7 mouse cellular contexts compared by ENCODE assay signal in genomic region chr14:84444276-84444662, GRCm38 (mm10). TPM values are rescaled to one million over a fixed set of nuclear protein-coding genes. Genes with fewer than 3 reads are reported as not detected.
A peak's percentile ranks its signal among the peaks of the same experiment; 100 is the strongest.
DNase-seq lines count a peak whose midpoint lies in the region; ATAC-seq and TF ChIP-seq lines count a peak whose summit lies in the region.

No protein-coding gene starts in this region.

- H3K4me1 ChIP-seq in ES-Bruce4 (ENCODE audit: control insufficient read depth, insufficient read depth, low read length) = no peaks in the 10 kb centered on the region
- peaks cover 23% of the 10 kb centered on the region for H3K4me1 ChIP-seq in forebrain, embryonic 13.5 days
- H3K4me1 ChIP-seq in thymus, adult 2 months (replicated peaks; ENCODE audit: control insufficient read depth, insufficient read depth, low read length) = peaks cover 9% of the 10 kb centered on the region

- DNase-seq in Muller cell, postnatal 12 days (ENCODE audit: inconsistent ontology term) = peak; percentile 61
- peak; percentile 2 for DNase-seq in induced T-regulatory cell, adult 2 months (ENCODE audit: low read depth)
- DNase-seq in left cerebral cortex, postnatal 4 days = peak; percentile 39
- no peak for DNase-seq in thymus, adult 2 months

- H3K9me3 ChIP-seq in ES-Bruce4 (replicated peaks; ENCODE audit: control insufficient read depth, insufficient read depth, low read length, poor library complexity, severe bottlenecking) = no peaks in the 10 kb centered on the region
- no peaks in the 10 kb centered on the region for H3K9me3 ChIP-seq in forebrain, embryonic 13.5 days (replicated peaks)

- no peak overlapping the region for H3K9ac ChIP-seq in ES-Bruce4 (ENCODE audit: low read depth, poor library complexity, severe bottlenecking)
- H3K9ac ChIP-seq in forebrain, embryonic 13.5 days = peak overlapping the region; percentile 73

- no peaks in the 10 kb centered on the region for H3K79me2 ChIP-seq in myocyte (ENCODE audit: control insufficient read depth, insufficient read depth)

- H3K36me3 ChIP-seq in ES-Bruce4 (ENCODE audit: control insufficient read depth, insufficient read depth, low read length, poor library complexity, severe bottlenecking) (no peaks in the 10 kb centered on the region), myocyte (ENCODE audit: control insufficient read depth, insufficient read depth) (no peaks in the 10 kb centered on the region)
- H3K36me3 ChIP-seq in forebrain, embryonic 13.5 days (ENCODE audit: poor library complexity, severe bottlenecking) = no peaks in the 10 kb centered on the region
- no peaks in the 10 kb centered on the region for H3K36me3 ChIP-seq in thymus, adult 2 months (ENCODE audit: control insufficient read depth, insufficient read depth, low read length)

- no peak for TF ChIP-seq EP300 in ES-Bruce4 (IDR thresholded peaks at IDR 0.05; ENCODE audit: insufficient read depth, low read depth, low read length)

- intact Hi-C loops in left cerebral cortex, postnatal 4 days (cut with DNase I) = no loop called here

- WGBS in forebrain, embryonic 13.5 days = under 1% methylated on average over 21 of the region's 21 CpGs
- WGBS in thymus, adult 2 months = 4% methylated on average over 21 of the region's 21 CpGs

- no peak for TF ChIP-seq POLR2A in ES-Bruce4 (IDR thresholded peaks at IDR 0.05; ENCODE audit: insufficient read depth, low read length)
- no peak for TF ChIP-seq POLR2A in myocyte (IDR thresholded peaks at IDR 0.05; ENCODE audit: insufficient read length, low read depth)
- TF ChIP-seq POLR2A in thymus, adult 2 months (IDR thresholded peaks at IDR 0.05; ENCODE audit: control insufficient read depth, extremely low read depth, insufficient read depth, low read length, poor library complexity) = no peak

- H3K27me3 ChIP-seq in ES-Bruce4 (ENCODE audit: control insufficient read depth, insufficient read depth, low read length, poor library complexity, severe bottlenecking) (peaks cover 13% of the 10 kb centered on the region), myocyte (ENCODE audit: control insufficient read depth, insufficient read depth, insufficient read length) (peaks cover 7% of the 10 kb centered on the region)
- peaks cover 23% of the 10 kb centered on the region for H3K27me3 ChIP-seq in forebrain, embryonic 13.5 days
- H3K27me3 ChIP-seq in thymus, adult 2 months (ENCODE audit: control insufficient read depth, insufficient read depth, low read length) = peaks cover 13% of the 10 kb centered on the region; the same call in 1 of the 2 replicates

- H3K4me2 ChIP-seq in forebrain, embryonic 13.5 days = peak overlapping the region; percentile 91
- peak overlapping the region; percentile 92 for H3K4me2 ChIP-seq in myocyte (ENCODE audit: low read depth)

- no peak overlapping the region for H3ac ChIP-seq in myocyte (ENCODE audit: control insufficient read depth, insufficient read length)

- TF ChIP-seq CTCF in ES-Bruce4 (IDR thresholded peaks at IDR 0.05; ENCODE audit: low read depth, low read length) = no peak
- TF ChIP-seq CTCF in thymus, adult 2 months (IDR thresholded peaks at IDR 0.05; ENCODE audit: borderline replicate concordance, control insufficient read depth, extremely low read depth, insufficient read depth, low read length, poor library complexity) = no peak

- no peak overlapping the region for H3K27ac ChIP-seq in ES-Bruce4 (ENCODE audit: insufficient read depth, low read length)
- H3K27ac ChIP-seq in forebrain, embryonic 13.5 days = peak overlapping the region; percentile 57
- no peak overlapping the region for H3K27ac ChIP-seq in thymus, adult 2 months (ENCODE audit: control insufficient read depth, insufficient read depth, low read length)

- H3K4me3 ChIP-seq in ES-Bruce4 (ENCODE audit: low read depth, low read length) (peak overlapping the region; percentile 1; the same call in 1 of the 2 replicates), myocyte (peak overlapping the region; percentile 24)
- peak overlapping the region; percentile 64 for H3K4me3 ChIP-seq in forebrain, embryonic 13.5 days
- H3K4me3 ChIP-seq in thymus, adult 2 months (ENCODE audit: control insufficient read depth, insufficient read depth, low read length) = no peak overlapping the region

- ATAC-seq in forebrain, embryonic 13.5 days = 0 out of 2 replicates have a peak, but pooled peaks have one; percentile 4

TF ChIP-seq in myocyte, 11 proteins besides CTCF, POLR2A, EP300 and RAD21:
- TF ChIP-seq REST (IDR thresholded peaks at IDR 0.05; ENCODE audit: insufficient read depth, insufficient read length) (no peak), POLR2AphosphoS2 (IDR thresholded peaks at IDR 0.05; ENCODE audit: insufficient read length, low read depth) (no peak), MYOD1 (IDR thresholded peaks at IDR 0.05; ENCODE audit: control insufficient read depth in 1 of 3, insufficient read length in 2 of 3, low read depth in 2 of 3) (no peak), E2F4 (IDR thresholded peaks at IDR 0.05; ENCODE audit: insufficient read depth) (no peak), MAX (IDR thresholded peaks at IDR 0.05; ENCODE audit: low read depth) (no peak), USF1 (IDR thresholded peaks at IDR 0.05; ENCODE audit: low read depth) (no peak), MYOG (IDR thresholded peaks at IDR 0.05; ENCODE audit: control insufficient read depth in 1 of 3, insufficient read depth in 1 of 3, insufficient read length in 2 of 3, low read depth in 2 of 3) (no peak), SRF (IDR thresholded peaks at IDR 0.05; ENCODE audit: control insufficient read depth, insufficient read length, low read depth) (no peak), CEBPB (IDR thresholded peaks at IDR 0.05; ENCODE audit: insufficient read depth, poor library complexity, severe bottlenecking) (no peak), TCF3 (IDR thresholded peaks at IDR 0.05; ENCODE audit: insufficient read length, low read depth) (no peak), TCF12 (IDR thresholded peaks at IDR 0.05; ENCODE audit: insufficient read depth, poor library complexity, severe bottlenecking) (no peak)

RNA-seq across cellular contexts. Expression of gene Pcdh17, which starts 0.9 kb away (rescaled TPM):
- polyA plus RNA-seq in ES-Bruce4 (2011; ENCODE audit: insufficient read depth, insufficient read length, low read depth, missing spikeins) (not detected in 2 replicates), myocyte (2012; fragmentation: generic; extraction: Trizol) (0.08 TPM)
- polyA plus RNA-seq in forebrain, embryonic 13.5 days (2015; fragmentation: Nextera tagmentation; extraction: Ambion mirVana) = 8.9 and 11.0 TPM in 2 replicates
- total RNA-seq in left cerebral cortex, postnatal 4 days (2021) = 10 to 100 TPM; 57.5 to 61.8 TPM
- 0.63 and 0.70 TPM in 2 replicates for polyA plus RNA-seq in thymus, adult 2 months (2012; rRNA removed)
